Mouse (Mus musculus): ENCODE data around the gene Nebl.

Gene Nebl

GRCm38 (mm10) chr2:17730957-17731830, at the start of gene Nebl:
TSS of gene Nebl (minus strand) at chr2:17731464.
- DNase-seq (ENCODE audit: low spot score in 2 of 2) = peak; percentile 27 to 64

DNA sequence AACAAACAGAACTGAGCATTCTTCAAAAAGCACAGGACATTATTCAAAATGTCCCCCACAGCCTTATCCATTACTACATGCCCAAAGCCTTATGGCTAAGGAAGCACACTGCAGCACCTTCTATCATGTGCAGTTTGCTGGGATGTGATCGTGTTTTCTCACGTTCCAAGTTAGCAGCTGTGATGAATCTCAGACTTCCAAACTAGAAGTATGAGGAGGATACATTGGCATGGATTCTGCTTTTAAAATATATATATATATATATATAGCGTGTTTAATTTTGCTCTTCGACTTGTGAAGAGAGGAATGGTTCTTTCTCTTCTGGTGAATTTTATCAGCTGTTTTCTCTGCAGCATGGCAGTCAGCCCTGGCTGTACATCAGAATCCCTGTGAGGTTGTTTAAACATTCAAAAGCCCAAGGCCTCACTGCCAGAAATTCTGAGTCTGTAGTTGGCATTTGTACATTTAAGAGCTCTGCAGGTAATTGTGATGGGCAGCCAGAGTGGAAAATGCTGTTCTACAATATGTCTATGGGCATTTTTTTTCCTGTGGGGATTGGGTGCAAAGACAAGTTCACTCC, 39.1 kb upstream of the Nebl start:
- DNase-seq (ENCODE audit: low spot score in 2 of 2) = peak; percentile 9

GRCm38 (mm10) chr2:17769242-17769755, 38.0 kb upstream of the Nebl start:
- no peak for DNase-seq (ENCODE audit: low spot score in 2 of 2)

GRCm38 (mm10) chr2:17756271-17756670, 25.0 kb upstream of the Nebl start:
- no peak for DNase-seq (ENCODE audit: low spot score in 2 of 2)

DNA sequence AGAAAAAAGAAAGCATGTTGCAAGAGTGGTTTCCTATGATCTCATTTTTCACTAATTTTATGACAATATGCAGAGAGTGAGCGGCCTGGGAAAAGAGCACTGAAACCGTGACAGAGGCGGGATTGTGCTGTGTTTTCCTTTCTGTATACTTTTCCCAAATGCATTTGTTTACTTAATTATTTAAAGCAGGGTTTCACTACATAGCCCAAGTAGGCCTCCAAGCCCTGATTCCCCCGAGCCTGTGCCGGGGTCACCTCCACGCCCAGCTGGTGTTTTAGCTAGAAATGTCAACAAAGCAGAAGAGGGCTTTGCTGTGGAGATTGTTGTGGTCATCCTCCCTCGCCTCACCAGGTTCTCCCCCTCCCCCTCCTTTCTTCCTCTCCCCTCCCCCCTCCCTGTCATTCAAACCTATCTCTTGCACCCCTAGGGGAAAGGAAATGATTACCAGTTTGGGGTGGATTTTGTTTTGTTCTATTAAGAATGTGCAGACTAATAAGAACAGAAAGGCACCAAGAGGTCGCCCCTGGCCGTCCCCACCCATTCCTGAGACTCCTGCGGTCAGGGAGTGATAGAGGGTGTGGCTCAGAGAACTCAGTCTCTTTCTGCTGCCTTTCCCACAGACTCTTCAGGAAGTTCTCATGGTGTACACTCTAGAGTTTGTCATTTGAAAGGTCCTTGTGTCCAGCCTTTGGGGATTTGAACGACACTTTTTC, 10.9 kb upstream of the Nebl start:
- no peak for DNase-seq (ENCODE audit: low spot score in 2 of 2)

DNA sequence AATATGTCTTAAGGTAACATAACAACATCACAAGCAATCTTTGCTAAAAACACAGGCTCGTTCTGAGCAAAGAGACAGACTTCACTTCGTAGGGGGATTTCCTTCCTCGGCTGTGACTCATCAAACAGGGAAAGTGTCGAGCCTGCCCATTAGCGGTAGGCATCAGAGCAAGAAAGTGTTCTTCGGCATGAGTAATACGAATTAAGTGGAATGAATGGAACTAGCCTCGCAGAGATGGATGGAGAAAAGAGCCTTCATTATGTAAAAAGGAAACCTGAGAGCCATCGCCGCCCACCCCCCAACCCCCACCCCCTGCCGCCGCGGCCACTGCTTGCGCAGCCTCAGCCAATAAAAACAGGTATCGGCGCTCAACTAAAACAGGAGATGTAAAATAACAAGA, 10.3 kb upstream of the Nebl start:
- no peak for DNase-seq (ENCODE audit: low spot score in 2 of 2)

DNA sequence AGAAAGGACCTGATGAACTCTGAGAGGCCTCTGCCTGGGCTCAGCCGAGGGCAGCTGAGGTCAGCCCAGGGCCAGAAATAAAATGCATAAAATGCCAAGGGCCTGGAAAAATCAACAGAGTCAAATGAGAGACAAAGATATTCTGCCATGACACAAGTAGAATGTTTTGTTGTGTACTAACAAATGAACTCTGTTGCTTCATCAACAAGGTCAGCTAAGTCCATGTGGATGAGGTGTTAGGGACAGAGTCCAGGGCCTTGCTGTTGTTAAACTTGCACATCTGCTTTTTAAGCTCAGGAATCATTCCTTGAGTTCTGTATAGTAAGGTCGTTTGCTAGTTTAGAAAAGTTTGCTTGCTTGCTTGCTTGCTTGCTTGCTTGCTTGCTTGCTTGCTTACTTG, 9.2 kb upstream of the Nebl start:
- no peak for DNase-seq (ENCODE audit: low spot score in 2 of 2)

GRCm38 (mm10) chr2:17732210-17732609, 946 bp upstream of the Nebl start:
- no peak for DNase-seq (ENCODE audit: low spot score in 2 of 2)

DNA sequence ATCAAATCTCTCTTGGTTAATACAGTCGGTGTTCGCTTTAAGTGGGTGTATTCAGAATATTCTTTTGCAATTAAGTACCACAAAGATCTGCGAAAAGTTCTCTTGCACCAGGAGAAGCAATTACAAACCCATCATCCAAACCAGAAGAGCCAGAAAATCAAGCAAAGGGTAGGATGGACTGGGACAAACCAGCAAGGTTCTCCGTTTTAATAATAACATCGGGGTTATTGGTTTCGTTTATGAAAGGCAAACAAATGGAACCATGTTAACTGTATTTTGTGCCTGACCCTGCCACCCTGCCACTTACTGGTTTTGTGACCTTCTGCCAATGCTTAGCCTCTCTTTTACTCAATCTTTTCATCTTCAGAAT, 552 bp upstream of the Nebl start:
- DNase-seq (ENCODE audit: low spot score in 2 of 2) = no peak

DNA sequence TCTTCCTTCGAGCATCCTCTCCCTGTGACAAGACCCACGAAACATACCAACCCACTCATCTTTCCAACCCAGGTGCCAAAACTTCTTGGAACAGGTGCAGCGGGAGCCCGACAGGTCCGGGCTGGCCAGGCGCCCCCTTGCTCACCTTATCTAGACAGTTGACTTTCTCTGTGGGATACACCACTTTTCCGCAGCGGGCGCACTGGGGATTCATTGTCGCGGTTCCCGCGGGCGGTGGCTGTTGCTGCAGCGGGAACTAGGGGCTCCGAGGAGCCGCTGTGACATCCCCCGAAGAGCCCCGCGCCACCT, 662 bp downstream of the Nebl start:
- no peak for DNase-seq (ENCODE audit: low spot score in 2 of 2)

- DNase-seq (ENCODE audit: low spot score in 2 of 2) = peak in 1 of 2 experiments; percentile 30
These were observed 1.3 kb downstream of the Nebl start for GRCm38 (mm10) chr2:17729770-17730647.

GRCm38 (mm10) chr2:17724405-17724804, 6.9 kb downstream of the Nebl start:
- no peak for DNase-seq (ENCODE audit: low spot score in 2 of 2)

DNA sequence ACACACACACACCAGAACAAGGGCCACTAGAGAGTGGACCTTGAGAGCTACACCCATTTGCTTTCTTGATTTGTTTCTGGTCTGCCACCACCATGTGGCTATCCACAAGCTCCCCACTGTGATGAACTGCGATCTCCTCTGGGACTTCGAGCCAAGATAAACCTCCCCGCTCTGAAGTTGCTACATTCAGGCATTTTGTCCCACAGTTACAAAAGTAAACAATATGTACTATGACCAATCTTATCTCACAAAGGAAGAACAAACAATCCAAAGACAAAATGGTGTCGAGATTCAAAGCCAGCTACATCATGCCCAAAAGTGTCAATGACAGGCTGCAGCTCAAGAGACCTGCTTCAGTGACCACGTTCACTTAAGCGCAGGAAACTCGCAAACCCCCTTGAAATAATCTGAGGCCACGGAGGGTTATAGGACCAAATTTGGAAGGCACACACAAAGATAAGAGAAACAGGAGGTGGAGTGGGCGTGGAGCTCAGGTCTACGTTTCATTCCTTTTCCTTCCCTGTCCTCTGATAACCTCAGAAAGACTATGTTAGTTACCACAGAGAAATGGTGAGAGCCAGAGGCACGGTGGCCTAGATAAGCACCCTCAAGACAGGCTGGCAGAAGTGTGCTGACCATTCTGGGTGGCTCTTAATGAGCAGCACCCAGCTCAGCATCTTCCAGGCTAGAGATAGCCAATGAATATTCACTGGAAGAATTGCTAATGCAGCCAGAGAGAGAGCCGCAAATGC, 7.8 kb downstream of the Nebl start:
- DNase-seq (ENCODE audit: low spot score in 2 of 2) = no peak

DNA sequence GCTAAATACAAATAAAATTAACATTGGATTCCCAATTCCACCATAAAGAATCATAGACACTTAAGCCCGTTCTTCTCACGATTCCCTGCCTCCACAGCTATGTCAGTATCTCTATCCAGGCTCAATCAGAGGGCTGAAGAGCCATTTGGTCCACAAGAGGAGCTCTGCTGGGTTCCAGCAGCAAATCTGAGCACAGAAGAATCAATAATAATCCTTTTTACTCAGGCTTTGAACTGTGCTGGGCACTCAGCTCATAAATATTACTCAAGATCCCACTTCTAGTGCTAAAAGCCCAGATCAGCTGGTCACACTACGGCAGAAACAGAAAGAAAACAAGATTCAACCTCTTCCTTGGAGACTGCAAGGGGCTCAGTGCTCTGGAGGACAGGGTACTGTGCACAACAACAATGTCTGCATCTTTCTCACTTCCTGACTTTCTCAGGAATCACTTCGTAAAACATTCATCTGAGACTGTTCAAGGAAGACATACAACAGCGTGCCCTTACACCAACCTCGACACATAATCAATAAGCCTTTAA, 10.0 kb downstream of the Nebl start:
- DNase-seq (ENCODE audit: low spot score in 2 of 2) = no peak

DNA sequence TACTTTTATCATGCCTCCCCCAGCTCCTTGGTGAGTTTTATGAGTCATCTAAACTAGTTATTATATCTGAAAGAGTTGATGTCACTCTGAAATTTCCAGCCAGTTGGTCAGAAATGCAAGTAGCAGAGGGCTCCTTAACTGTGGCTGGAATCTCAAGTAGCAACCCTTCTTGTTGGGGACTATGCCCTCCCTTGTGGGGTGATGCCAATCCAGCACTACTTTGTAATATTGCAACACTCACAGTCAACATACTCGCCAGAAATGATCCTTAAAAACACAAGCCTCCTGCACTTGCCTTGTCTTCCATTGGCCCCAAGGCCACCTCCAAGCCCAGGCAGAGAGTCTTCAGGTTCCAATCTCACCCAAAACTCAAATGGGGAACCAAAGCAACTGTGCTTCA, 13.0 kb downstream of the Nebl start:
- no peak for DNase-seq (ENCODE audit: low spot score in 2 of 2)

GRCm38 (mm10) chr2:17717200-17717599, 14.1 kb downstream of the Nebl start:
- no peak for DNase-seq (ENCODE audit: low spot score in 2 of 2)

- DNase-seq (ENCODE audit: low spot score in 2 of 2) = no peak
These were observed 16.0 kb downstream of the Nebl start for GRCm38 (mm10) chr2:17715149-17715767.

- DNase-seq (ENCODE audit: low spot score in 2 of 2) = no peak
These were observed 16.6 kb downstream of the Nebl start for GRCm38 (mm10) chr2:17714661-17715060.

- no peak for DNase-seq (ENCODE audit: low spot score in 2 of 2)
These were observed 17.1 kb downstream of the Nebl start for GRCm38 (mm10) chr2:17714124-17714523.

DNA sequence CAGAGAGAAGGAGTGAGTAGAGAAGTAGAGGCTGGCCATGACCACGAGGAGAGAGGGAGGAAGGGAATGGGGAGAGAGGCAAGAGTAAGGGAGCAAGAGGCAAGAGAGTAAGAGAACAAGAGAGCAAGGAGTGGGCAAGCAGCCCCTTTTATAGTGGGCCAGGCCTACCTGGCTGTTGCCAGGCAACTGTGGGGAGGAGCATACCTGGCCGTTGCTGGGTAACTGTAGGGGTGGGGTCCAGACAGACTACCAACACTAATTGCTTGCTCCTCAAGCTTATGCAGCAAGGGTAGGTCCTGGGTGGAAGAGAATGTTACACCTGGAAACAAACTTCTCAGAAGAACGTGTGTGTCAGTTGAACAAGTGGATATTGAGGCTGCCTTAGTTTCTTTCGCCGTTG, 20.0 kb downstream of the Nebl start:
- no peak for DNase-seq (ENCODE audit: low spot score in 2 of 2)
